Mouse (Mus musculus): Measurements from ENCODE around the gene Lce3e.

Lce3e gene

DNA sequence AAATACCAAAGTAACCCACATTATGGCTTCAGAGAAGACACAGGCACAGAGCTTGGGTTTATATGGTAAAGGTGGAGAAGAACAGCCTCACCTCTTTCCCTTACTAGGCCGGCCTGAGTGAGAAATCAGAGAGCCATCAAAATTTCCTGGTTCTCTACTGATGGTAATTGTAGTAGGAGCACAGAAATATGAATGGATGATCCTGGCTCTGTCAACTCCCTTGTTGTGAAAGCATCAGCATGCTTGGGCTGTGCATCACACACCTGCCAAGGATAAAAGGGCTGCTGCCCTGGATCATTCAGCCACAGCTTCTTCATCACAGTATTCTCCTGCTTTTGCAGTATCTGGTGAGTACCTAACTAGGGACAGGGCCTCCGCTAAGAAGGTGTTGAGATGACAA is at the start of gene Lce3e:
Gene Lce3e, plus strand, starts transcription at position 301 of the 400 bp plus-strand sequence.
- no peak for DNase-seq (ENCODE audit: extremely low read depth, insufficient read length, low spot score)

DNA sequence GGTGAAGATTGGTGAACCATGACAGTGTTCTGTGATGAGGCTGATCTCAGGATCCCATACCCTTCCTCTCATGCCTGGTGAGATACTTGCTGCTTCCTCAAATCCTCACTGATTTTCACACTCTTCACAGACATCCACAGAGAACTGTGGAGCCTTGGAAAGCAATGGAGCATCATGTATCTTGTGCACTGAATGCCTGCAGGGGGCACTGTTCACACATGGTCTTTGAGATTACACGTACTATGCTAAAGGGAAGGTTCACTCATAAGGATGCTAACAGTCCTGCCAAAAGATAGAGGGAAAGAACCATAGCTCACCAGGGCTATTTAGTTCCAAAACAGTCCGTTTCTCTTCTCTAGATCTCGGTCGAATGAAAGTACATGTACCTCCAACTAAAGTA is 46.5 kb upstream of the Lce3e start:
- no peak for DNase-seq (ENCODE audit: extremely low read depth, insufficient read length, low spot score)

DNA sequence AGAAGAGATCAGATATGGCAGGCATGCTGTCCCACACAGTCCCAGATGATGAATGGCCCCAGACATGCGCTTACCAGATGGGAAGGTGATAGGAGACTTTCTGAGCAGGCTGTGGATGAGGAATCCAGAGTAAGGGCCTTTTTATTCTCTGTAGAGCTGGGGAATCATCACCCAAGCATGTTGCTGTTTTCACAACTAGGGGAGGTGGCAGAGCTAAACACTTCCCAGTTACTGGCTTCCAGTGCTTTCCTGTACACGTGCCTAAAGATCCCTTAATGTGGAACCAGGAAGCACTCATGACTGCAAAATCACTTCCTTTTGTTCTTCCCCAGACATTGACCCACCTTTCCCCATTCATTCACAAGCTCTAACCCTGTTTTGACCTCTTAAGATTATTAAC is 40.7 kb upstream of the Lce3e start, which contains the start of gene Lce3a:
Gene Lce3a, minus strand, starts transcription at position 101 of the 400 bp plus-strand sequence.
- no peak for DNase-seq (ENCODE audit: extremely low read depth, insufficient read length, low spot score)

DNA sequence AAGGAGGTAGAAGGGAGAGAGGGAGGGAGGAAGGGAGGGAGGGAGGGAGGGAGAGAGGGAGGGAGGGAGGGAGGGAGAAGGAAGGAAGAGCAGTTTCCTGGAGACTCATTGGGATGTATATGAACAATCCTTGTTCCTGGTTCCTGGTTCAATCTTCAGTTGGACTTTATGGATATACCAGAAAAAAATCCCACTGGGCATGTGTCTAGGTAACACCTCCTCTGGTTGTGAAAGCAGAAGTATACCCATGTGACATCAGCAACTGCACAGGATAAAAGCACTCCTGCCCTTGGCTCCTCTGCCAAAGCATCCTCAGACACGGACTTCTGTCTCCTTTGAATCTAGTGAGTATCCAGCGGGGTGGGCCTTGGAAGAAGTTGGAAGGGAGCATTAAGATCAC is 34.2 kb upstream of the Lce3e start, which contains the start of gene Lce3b:
Gene Lce3b, plus strand, starts transcription at position 301 of the 400 bp plus-strand sequence.
- no peak for DNase-seq (ENCODE audit: extremely low read depth, insufficient read length, low spot score)

DNA sequence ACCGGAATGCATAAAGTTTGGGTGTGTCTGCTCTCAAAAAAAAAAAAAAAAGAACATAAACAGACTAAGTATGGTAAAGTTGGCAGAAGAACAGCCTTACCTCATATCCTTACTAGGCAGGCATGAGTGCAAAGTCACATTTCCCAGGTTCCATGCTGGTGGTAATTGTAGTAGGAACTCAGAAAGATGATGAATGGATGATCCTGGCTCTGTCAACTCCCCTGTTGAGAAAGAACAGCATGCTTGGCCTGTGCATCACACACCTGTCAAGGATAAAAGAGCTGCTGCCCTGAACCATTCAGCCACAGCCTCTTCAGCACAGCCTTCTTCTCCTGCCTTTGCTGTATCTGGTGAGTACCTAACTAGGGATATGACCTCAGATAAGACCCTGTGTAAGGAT is 22.7 kb upstream of the Lce3e start, which contains the start of gene Lce3c:
Gene Lce3c, plus strand, starts transcription at position 301 of the 400 bp plus-strand sequence.
- DNase-seq (ENCODE audit: extremely low read depth, insufficient read length, low spot score): no peak

DNA sequence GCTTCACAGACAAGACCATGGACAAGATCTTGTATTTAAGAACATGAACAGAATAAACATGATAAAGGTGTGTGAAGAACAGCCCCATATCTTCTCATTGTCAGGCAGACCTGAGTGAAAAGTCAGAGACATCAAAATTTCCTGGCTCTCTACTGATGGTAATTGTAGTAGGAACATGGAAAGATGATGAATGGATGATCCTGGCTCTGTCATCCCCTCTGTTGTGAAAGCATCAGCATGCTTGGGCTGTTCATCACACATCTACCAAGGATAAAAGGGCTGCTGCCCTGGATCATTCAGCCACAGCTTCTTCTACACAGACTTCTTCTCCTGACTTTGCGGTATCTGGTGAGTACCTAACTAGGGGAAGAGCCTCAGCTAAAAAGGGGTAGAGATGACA is 9.8 kb upstream of the Lce3e start, which contains the start of gene Lce3d:
Gene Lce3d, plus strand, starts transcription at position 301 of the 400 bp plus-strand sequence.
- DNase-seq (ENCODE audit: extremely low read depth, insufficient read length, low spot score): no peak

DNA sequence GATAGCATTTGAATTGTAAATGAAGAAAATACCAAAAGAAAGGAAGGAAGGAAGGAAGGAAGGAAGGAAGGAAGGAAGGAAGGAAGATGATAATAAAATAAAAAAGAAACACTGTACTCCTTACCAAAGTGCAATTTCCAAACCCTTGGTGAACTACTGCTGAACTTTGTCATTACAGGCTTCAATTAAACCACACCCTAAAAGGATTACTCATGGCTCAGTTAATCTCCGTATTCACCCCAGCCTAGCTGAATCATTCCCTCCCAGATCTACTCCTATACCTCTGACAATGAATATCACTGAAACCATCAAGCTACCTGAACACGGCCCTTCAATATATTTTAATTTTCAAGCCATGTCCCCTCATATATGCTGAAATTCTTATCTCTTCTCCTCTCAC is 11.6 kb downstream of the Lce3e start:
- no peak for DNase-seq (ENCODE audit: extremely low read depth, insufficient read length, low spot score)

DNA sequence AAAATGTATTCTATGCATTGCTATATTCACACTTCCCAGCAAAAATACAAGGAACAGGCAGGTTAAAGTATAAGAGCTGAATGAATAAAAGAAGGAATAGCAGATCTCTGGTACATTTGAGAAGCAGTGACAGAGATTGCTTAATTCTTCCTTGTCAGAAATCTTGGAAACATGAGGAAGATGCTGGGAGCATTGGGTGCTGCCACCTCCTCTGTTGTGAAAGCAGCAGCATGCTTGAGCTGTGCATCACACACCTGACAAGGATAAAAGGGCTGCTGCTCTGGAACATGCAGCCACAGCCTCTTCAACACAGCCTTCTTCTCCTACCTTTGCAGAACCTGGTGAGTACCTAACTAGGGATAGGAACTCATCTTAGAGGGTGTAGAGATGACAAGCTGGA is 25.1 kb downstream of the Lce3e start, which contains the start of gene Lce3f:
Gene Lce3f, plus strand, starts transcription at position 301 of the 400 bp plus-strand sequence.
- no peak for DNase-seq (ENCODE audit: extremely low read depth, insufficient read length, low spot score)

DNA sequence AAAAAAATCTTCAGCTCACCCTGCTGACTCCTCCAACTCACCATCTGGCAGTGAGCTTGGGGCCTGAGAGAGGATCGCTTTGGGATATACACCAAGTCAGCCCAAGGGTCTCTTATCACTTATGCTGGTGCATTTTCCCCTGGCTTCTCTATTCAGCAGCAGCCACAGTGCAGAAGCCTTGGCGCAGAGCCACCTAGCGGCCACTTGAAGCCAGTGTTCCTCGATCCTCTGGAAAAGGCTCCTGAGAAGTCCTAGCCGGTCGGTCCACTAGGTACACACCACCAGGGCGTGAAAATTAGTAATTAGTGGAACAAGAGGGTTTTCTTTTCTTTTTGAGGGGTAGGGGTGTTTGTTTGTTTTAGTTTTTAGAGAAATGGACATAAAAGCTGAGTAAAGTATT is 31.8 kb downstream of the Lce3e start:
- no peak for DNase-seq (ENCODE audit: extremely low read depth, insufficient read length, low spot score)

DNA sequence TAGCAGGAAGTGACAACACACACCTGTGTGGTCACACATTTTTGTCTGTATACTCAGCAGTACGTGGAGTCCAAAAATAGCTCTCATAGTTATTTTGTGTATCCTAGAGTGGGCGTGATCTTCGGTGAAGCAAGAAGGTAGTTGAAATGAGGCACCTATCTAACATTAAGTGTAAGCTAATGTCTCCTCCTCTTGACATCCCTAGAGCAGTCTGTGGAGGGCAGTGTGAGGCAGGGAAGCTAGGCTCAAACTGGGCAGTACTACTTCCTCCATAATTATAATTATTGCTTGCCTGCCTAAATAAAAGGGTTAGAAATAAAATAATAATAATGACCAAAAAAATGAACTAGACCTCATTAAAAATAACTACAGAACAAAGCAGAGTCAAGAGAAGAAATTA is 33.8 kb downstream of the Lce3e start:
- no peak for DNase-seq (ENCODE audit: extremely low read depth, insufficient read length, low spot score)

DNA sequence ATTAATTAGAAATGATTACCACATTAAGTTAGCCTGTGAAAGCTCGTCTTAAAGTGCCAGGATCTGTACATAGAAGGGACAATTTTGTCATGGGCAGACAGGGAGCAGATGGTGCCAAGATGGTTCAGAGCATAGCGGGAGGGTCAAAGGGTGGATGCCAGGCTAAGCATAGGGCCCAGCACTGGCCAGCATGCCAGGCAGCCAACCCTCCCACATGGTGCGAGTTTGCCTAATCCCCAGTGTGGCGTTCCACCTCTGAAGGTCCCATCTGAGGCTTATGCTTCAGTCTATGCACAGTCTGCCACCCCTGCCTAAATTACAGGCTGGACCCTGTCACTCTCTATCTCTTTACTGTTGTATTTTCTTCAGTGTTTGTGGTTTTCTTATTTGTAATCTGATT is 36.0 kb downstream of the Lce3e start:
- no peak for DNase-seq (ENCODE audit: extremely low read depth, insufficient read length, low spot score)

DNA sequence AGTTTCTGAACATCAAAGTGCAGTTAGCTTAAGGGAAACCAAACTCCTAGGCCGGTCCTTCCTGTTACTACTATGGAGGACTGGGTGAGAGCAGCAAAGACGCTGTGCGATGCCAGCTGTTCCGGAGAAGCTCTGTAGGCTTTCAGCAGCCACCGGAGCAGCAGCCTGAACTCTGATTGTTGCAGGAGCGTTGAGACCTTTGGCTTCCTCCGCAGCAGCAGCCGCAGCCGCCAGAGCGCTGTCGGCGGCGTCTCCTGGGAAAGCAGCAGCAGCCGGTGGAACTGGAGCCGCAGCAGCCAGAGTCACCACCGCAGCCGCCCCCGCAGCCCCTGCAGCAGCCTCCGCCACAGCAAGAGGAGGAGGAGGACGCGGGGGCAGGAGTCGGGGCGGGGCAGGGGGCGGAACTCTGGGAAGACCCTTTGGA is 47.5 kb downstream of the Lce3e start:
- peak; percentile 69 for DNase-seq (ENCODE audit: extremely low read depth, insufficient read length, low spot score)

DNA sequence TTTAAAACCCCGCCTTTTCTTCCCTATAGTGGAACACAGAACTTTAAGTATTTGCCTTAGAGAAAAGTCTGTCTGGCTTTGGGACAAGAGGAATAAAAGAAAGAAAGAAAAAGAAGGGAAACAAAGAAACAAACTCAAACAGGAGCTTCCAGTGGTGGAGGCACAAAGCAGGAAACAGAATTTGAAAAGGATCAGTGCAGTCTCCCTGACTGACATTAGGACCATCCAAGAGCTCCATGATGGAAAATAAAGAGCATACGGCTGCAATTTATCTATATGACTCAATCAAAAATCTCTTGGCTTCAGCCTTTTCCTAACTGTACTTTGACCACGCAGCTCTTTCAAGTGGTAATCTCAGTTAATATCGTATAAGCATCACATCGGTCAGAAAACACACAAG is 48.0 kb downstream of the Lce3e start:
- DNase-seq (ENCODE audit: extremely low read depth, insufficient read length, low spot score): no peak

DNA sequence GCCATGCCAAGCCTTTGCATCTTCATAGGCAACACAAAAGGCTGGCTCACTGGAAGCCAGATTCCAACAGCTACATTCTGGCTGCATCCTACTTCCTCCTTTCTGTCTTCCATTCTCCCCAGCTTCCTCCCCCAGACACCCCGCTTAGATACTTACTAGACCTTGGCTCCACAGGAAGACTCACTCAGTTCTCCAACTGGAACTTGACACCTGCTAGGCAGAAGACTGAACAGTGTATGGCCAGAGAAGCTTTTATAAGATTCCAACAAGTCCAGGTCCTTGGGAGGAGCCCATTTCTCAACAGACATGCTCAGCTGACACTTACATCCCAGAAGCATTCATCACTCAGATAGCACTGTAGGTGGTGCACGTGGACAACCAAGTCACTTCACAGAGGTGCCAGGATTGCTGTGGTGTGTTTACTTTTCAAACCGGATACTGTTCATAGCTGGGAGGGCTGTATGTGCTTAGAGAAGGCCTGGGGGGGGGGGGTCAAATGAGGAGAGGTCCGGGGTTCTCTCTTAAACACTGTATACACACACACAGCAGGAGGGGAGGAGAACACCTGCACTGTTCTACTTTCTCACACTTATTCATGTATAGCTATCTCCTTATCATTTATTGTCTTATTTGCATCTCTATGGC is 48.7 kb downstream of the Lce3e start, which contains the start of gene Crct1:
Gene Crct1, minus strand, starts transcription at position 228 of the 645 bp plus-strand sequence.
- DNase-seq (ENCODE audit: extremely low read depth, insufficient read length, low spot score): no peak

Measured in 3134 (cell line).